Mouse (Mus musculus): ENCODE measurements around the gene Gm382.

DNA sequence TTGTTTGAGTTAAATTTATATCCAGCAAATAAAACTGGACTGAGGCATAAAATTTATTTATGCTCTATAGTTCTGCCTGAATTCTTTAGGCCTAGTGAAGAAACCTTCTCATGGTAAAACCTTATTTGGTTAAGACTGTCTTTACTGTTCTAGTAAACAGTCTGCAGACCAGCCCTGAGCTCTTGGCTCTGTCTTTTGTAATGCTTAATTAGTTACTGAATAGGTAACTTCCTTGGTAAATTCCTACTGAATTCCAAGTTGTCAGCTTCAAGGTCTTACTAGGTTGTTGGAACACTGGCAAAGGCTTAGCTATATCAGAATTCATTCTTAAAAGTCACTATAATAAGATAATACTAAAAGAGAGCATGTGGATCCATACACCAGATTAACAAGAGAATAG, 53.3 kb downstream of the Gm382 start:
- TF ChIP-seq POLR2A (IDR thresholded peaks at IDR 0.05; ENCODE audit: borderline replicate concordance, control insufficient read depth, low read depth, low read length): no peak
- TF ChIP-seq CTCF (IDR thresholded peaks at IDR 0.05; ENCODE audit: control insufficient read depth, insufficient read depth, low read length): no peak

Data from bone marrow, adult 2 months (tissue).